Mouse (Mus musculus): Measurements from ENCODE around the gene Ddr2. TPM values are rescaled to one million over a fixed set of nuclear protein-coding genes. Genes with fewer than 3 reads are reported as not detected.
"Not testable (repeated sequence)": the region's sequence is repeated elsewhere in the genome, so short reads cannot be mapped to it uniquely, and the experiment has no call there.

Gene Ddr2
- polyA plus RNA-seq, 1 experiment from 2014 or later = 69.6 TPM

DNA sequence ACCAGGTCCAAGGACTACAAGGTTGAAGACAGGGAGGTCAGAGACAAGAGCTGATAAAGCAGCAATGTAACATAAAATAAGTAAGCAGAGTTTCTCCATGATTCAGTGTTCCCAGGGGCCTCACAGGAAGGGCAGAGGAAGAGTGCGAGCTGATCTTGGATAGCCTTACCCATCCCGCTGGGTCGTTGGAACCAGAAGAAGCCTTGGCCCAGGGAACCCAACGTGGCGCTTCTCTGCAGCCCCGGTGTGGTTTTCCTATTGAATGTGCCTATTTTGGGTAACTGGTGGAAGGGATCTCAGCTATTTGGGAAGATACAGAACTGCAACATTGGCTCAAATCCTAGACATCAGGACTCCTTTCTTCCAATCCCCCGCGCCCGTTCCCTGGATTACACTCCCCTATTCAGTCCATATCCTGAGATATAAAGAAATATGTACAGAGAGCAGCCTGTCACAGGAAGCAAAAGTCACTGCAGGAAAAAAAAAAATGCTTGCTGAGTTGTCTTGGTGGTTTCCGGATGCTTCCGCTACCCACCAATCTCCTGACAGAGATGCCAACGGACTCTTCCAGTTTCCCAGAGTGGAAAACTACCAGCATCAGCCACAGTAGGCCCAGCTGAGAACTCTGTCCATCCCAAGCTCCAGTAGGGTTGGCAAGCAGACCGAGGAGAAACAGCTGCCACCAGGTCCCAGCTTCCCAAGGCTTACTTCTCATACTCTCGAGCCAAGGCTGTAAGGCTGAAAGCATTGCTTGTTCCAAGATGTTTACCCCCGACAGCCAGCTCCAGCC is 99.7 kb downstream of the Ddr2 start:
- H3K4me3 ChIP-seq = no peak overlapping the region
- DNase-seq (ENCODE audit: low spot score) = no peak
- WGBS = 95% methylated on average over 15 of the region's 15 CpGs
- H3K9me3 ChIP-seq = peaks cover 7% of the 10 kb centered on the region
- no peaks in the 10 kb centered on the region for H3K27me3 ChIP-seq (replicated peaks; ENCODE audit: low read depth, poor library complexity, severe bottlenecking)
- no peaks in the 10 kb centered on the region for H3K4me1 ChIP-seq
- H3K27ac ChIP-seq (replicated peaks) = no peak overlapping the region
- H3K36me3 ChIP-seq (replicated peaks) = peaks cover 21% of the 10 kb centered on the region

DNA sequence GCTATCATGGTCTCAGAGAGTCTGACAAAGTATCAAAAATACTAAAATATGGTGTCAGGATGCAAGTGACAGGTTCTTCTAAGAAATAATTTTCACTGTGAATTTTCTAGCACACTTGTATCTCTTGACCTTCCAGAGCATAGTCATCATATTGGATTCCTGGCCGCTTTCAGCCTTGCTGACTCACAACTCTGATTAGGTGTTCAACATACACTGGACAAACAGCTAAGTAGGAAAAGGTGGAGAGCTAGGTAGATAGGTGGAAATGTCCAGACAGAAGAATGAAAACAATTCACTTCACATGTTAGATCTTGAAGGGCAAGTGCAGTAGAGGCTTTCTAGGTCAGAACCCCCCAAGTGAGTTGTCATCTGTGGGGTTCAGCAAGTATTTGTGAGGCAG is 101.3 kb downstream of the Ddr2 start:
- peaks cover 19% of the 10 kb centered on the region for H3K36me3 ChIP-seq (replicated peaks)
- 97% methylated on average over 1 of the region's 1 CpGs for WGBS
- H3K4me1 ChIP-seq = no peaks in the 10 kb centered on the region
- DNase-seq (ENCODE audit: low spot score) = no peak
- no peak overlapping the region for H3K27ac ChIP-seq (replicated peaks)
- no peaks in the 10 kb centered on the region for H3K9me3 ChIP-seq
- no peak overlapping the region for H3K4me3 ChIP-seq
- no peaks in the 10 kb centered on the region for H3K27me3 ChIP-seq (replicated peaks; ENCODE audit: low read depth, poor library complexity, severe bottlenecking)

DNA sequence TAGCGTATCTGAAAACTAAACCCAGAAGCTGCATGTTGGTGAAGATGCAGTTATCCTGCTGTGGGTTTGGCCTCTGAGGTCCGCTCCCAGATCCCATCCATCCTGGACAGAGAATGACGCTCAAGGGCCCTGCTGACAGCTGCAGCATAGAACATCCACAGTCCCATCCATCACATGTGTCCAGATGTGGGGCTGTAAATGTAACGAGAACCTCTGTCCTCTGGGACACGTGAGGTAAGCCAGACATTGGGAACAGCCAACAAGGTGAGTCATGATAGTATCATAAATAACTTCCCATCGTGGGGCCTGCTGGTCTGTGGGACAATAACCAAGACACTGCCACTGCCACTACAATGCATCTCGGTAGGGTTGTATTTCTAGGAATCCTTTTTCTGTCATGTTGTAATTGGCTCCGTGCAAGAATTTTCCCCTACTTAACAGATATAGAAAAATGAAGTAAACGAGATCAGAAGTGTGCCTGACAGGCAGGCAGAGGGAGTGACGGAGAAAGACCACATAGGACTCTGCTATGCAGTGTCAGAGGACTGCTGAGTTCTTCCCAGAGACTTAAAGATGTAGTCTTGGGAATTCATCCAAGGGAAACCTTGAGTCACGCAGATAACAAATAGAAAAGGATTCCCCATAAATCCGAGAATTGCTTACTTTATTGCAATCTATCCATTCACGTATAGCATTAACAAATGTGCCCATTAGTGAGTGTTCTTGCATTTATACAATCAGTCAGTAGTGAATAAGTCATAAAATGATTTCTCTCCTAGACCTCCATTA is 101.9 kb downstream of the Ddr2 start:
- no peaks in the 10 kb centered on the region for H3K9me3 ChIP-seq
- H3K27me3 ChIP-seq (replicated peaks; ENCODE audit: low read depth, poor library complexity, severe bottlenecking) = no peaks in the 10 kb centered on the region
- no peaks in the 10 kb centered on the region for H3K4me1 ChIP-seq
- no peak overlapping the region for H3K27ac ChIP-seq (replicated peaks)
- 92% methylated on average over 13 of the region's 13 CpGs for WGBS
- no peak overlapping the region for H3K4me3 ChIP-seq
- peaks cover 24% of the 10 kb centered on the region for H3K36me3 ChIP-seq (replicated peaks)
- no peak for DNase-seq (ENCODE audit: low spot score)

DNA sequence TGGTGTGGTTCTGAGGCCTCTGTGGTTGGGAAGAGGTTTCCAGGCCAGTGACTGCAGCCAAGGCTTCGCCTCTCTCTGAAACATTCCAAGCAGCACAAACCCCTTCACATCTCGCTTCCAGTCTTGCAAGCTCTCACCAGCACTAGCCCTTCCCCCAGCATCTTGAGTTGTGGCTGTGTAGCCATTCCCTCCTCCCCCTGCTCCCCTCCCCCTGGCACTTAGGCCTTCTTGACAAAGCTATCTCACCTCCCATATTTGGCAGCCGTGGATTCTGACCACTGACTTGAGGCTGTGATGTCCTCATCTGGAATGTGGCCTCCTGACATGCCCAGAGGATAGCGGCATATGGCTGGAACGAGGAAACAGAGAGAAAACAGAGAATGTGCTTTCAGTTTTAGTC is 104.0 kb downstream of the Ddr2 start:
- 59% methylated on average over 5 of the region's 5 CpGs for WGBS
- peak; percentile 13 for DNase-seq (ENCODE audit: low spot score)

DNA sequence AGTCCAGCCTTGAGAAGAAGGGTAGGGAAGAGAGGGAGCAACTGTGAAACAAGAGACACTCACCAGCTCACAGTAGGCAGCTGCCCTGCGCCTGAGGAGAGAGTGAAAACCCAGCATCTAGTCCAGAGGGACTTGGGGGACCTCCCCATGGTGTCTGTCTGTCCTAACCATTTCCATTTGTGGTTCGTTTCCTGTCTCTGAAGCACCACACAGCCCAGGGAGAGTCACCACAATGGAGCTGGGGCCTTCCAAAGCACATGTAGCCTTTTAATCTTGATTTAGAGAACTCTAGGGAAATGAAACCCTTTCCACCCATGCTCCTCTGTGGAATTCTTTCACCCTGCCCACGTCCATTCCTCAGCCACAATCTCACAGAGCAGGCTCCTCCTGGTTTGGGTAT is 105.3 kb downstream of the Ddr2 start:
- H3K27ac ChIP-seq (replicated peaks) = no peak overlapping the region
- DNase-seq (ENCODE audit: low spot score) = no peak
- H3K27me3 ChIP-seq (replicated peaks; ENCODE audit: low read depth, poor library complexity, severe bottlenecking) = no peaks in the 10 kb centered on the region
- no peaks in the 10 kb centered on the region for H3K9me3 ChIP-seq
- no peak overlapping the region for H3K4me3 ChIP-seq
- WGBS = 81% methylated on average over 3 of the region's 3 CpGs
- H3K36me3 ChIP-seq (replicated peaks) = peaks cover 56% of the 10 kb centered on the region
- no peaks in the 10 kb centered on the region for H3K4me1 ChIP-seq

More for the DNA sequence above, 104.0 kb downstream of the Ddr2 start:
- Histone ChIP-seq H3K27me3 (replicated peaks; ENCODE audit: low read depth, poor library complexity, severe bottlenecking) (no peaks in the 10 kb centered on the region), H3K36me3 (replicated peaks) (peaks cover 44% of the 10 kb centered on the region), H3K9me3 (no peaks in the 10 kb centered on the region), H3K4me3 (no peak overlapping the region), H3K27ac (replicated peaks) (no peak overlapping the region), H3K4me1 (no peaks in the 10 kb centered on the region)

DNA sequence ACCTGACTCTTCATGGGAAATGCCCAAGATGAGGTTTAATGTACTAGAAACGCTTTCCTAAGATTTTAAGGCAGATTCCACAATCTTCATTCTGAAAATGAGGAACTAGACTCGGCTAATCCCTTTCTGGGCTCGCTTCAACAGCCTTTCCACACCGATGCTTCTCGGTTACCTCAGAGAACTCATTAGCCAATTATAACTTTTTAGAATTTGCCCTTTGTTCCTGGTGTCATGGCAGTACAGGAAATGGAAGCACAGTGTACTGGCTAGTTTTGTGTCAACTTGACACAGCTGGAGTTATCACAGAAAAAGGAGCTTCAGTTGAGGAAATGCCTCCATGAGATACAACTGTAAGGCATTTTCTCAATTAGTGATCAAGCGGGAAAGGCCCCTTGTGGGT is 116.7 kb downstream of the Ddr2 start:
- peaks cover 73% of the 10 kb centered on the region for H3K36me3 ChIP-seq (replicated peaks)
- DNase-seq (ENCODE audit: low spot score); H3K4me1 ChIP-seq; H3K4me3 ChIP-seq; H3K27ac ChIP-seq (replicated peaks); H3K9me3 ChIP-seq; H3K27me3 ChIP-seq (replicated peaks; ENCODE audit: low read depth, poor library complexity, severe bottlenecking): not testable (repeated sequence)
- 91% methylated on average over 6 of the region's 6 CpGs for WGBS

DNA sequence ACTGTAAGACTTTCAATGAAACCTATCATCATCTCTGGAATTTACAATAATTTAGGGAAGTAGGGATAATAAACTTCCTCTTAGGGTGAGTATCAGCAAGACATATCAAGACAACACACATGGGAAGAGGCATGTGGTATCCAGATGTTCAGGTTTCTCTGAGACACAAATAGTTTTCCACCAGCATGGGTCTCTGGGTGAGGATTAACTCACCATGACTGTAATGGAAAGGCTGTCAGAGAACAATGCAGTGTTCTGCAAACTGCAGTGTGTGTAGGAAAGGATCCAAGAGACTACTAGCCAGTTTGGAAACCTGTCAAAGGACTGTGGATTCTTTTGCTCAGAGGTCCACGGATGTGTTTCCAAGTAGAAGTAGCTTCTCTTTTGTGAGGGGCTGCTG is 124.4 kb downstream of the Ddr2 start:
- DNase-seq (ENCODE audit: low spot score) = no peak
- H3K4me3 ChIP-seq = no peak overlapping the region
- peaks cover 53% of the 10 kb centered on the region for H3K36me3 ChIP-seq (replicated peaks)
- H3K9me3 ChIP-seq = no peaks in the 10 kb centered on the region
- 66% methylated on average over 1 of the region's 1 CpGs for WGBS
- H3K4me1 ChIP-seq = no peaks in the 10 kb centered on the region
- no peak overlapping the region for H3K27ac ChIP-seq (replicated peaks)
- H3K27me3 ChIP-seq (replicated peaks; ENCODE audit: low read depth, poor library complexity, severe bottlenecking) = no peaks in the 10 kb centered on the region

DNA sequence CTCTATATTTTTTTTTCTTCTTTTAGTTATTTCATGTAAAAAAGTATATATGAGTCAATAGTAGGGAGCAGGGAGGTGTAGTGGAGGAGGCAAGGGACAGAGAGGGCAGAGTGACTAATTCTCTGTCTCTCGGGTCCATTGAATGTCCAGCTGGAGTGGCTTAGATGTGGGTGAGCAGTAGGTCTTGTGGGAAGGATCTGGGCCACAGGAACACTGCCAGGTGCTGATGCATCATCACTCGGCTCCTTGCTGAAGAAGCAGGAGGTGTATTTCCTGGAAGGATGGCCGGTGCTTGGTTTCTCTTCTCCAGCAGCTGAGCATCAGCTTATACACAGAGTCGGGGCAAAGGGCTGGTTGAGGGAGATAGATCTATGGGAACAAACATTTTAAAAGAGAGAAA is 132.9 kb downstream of the Ddr2 start:
- Histone ChIP-seq H3K36me3 (replicated peaks) (peaks cover 32% of the 10 kb centered on the region), H3K4me3 (no peak overlapping the region), H3K4me1 (no peaks in the 10 kb centered on the region), H3K27me3 (replicated peaks; ENCODE audit: low read depth, poor library complexity, severe bottlenecking) (no peaks in the 10 kb centered on the region), H3K27ac (replicated peaks) (no peak overlapping the region), H3K9me3 (no peaks in the 10 kb centered on the region)
- DNase-seq (ENCODE audit: low spot score) = no peak
- WGBS = 90% methylated on average over 4 of the region's 4 CpGs

DNA sequence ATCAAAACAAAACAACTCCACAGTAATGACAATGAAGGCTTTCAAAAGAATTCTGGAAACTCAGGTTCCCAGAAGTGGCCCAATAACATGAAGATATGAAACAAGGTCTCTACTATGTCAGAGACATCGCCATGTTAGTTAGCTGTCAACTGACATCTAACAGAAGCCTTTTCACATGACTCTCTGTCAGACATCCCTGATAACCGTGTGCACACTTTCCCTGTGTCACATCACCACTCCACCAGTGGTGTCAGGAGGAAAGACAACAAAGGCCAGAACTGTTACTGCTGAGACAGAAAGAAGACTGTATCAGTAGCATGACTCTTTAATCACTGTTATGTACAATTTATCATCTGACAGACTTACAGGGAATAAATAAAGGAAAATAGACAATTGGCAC is 138.6 kb downstream of the Ddr2 start:
- 86% methylated on average over 2 of the region's 2 CpGs for WGBS
- DNase-seq (ENCODE audit: low spot score) = no peak
- Histone ChIP-seq H3K27me3 (replicated peaks; ENCODE audit: low read depth, poor library complexity, severe bottlenecking) (no peaks in the 10 kb centered on the region), H3K27ac (replicated peaks) (no peak overlapping the region), H3K36me3 (replicated peaks) (peaks cover 24% of the 10 kb centered on the region), H3K9me3 (no peaks in the 10 kb centered on the region), H3K4me3 (no peak overlapping the region), H3K4me1 (peaks cover 18% of the 10 kb centered on the region)

DNA sequence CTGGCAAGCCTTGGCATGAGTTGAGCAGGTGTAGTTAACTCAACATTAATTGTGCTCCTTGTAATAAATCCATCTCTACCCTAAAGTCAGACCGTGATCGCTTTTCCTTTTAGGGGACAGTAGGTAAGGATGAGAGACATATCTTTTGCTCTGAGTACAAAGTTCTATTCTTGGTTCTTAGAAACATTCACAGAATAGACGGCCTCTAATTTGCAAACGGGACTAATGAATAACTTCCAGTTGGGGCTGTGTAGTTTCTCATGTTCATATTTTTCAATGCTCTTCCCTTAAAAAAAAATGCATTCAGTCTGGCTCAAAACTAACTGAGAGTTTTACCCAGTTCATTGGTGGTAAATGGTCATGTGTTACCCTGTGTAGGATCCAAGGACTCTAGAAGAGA is 139.6 kb downstream of the Ddr2 start:
- H3K27me3 ChIP-seq (replicated peaks; ENCODE audit: low read depth, poor library complexity, severe bottlenecking) = no peaks in the 10 kb centered on the region
- no peak overlapping the region for H3K4me3 ChIP-seq
- H3K27ac ChIP-seq (replicated peaks) = no peak overlapping the region
- peaks cover 18% of the 10 kb centered on the region for H3K4me1 ChIP-seq
- H3K36me3 ChIP-seq (replicated peaks) = peaks cover 25% of the 10 kb centered on the region
- DNase-seq (ENCODE audit: low spot score) = no peak
- 96% methylated on average over 4 of the region's 4 CpGs for WGBS
- H3K9me3 ChIP-seq = no peaks in the 10 kb centered on the region

DNA sequence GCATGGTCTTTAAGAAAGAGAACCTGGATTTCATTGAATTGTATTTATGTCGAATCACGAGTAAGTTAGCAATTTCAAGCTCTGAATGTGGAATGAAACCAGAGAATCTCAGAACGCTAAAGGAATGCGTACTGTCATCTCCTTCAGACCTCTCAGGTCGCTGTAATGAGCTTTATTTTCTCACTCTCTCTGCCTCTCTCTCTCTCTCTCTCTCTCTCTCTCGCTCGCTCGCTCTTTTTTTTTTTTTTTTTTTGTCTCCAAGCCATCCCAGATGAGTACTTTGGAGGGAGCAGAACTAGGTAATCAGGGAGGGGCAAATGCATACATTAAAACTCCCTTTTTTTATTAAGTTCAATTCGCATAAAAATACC is 141.1 kb downstream of the Ddr2 start:
- Histone ChIP-seq H3K27ac (replicated peaks) (peak overlapping the region; percentile 86), H3K27me3 (replicated peaks; ENCODE audit: low read depth, poor library complexity, severe bottlenecking) (no peaks in the 10 kb centered on the region), H3K36me3 (replicated peaks) (peaks cover 35% of the 10 kb centered on the region), H3K9me3 (no peaks in the 10 kb centered on the region), H3K4me1 (peaks cover 18% of the 10 kb centered on the region), H3K4me3 (peak overlapping the region; percentile 79)
- under 1% methylated on average over 9 of the region's 9 CpGs for WGBS
- DNase-seq (ENCODE audit: low spot score) = no peak

DNA sequence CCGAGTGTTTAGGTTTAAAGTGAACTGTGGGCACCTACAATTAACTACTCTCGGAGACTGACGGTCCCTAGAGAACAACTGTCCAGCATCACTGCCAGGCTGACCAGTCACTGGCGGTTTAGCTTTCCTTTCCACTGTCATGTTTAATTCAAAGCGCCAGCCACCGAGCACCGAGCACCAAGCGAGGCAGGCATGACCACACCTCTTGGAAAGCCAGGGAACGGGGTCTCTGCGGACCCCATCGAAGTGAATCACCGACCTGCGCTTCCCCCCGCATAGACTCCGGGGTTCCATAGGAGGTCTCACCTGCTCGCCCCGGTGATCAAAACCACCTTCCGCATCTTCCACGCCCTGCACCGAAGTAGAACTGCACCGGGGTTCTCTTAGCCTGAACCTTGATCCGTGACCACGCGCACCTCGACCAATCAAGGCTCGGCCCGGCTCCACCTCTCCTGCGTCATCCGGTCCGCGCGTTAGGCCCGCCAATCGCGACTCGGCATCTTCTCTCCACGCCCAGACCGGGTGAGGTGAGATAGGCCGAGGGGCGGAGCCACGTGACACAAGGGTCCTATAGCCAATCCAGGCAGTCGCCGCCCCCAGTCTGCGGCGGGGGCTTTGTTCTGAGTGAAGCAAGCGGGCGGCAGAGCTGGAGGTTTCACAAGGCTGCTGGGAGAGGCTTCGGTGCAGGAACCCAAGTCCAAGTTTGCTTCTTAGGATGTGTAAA is 141.6 kb downstream of the Ddr2 start, which contains the start of gene Hsd17b7:
Hsd17b7 (minus strand) TSS at position 450 of the 724 bp plus-strand sequence.
- under 1% methylated on average over 48 of the region's 48 CpGs for WGBS
- Histone ChIP-seq H3K9me3 (no peaks in the 10 kb centered on the region), H3K36me3 (replicated peaks) (peaks cover 41% of the 10 kb centered on the region), H3K4me3 (peak within 1 kb of the TSS; percentile 79), H3K27ac (replicated peaks) (peak within 1 kb of the TSS; percentile 86), H3K4me1 (peaks cover 18% of the 10 kb centered on the region), H3K27me3 (replicated peaks; ENCODE audit: low read depth, poor library complexity, severe bottlenecking) (no peaks in the 10 kb centered on the region)
- DNase-seq (ENCODE audit: low spot score) = peak; percentile 100

Data from embryonic facial prominence, embryonic 10.5 days (tissue).